ENCODE assay signal across 27 mouse cellular contexts in genomic region chr15:60649252-60649651, GRCm38 (mm10).
"Had no signal": no experiment of that assay in that cellular context is flagged by ENCODE, and none has a peak within 500 bp of the region (broad histone marks: within the 10 kb centered on the region; RNA-seq: fewer than 3 reads in every experiment).

No protein-coding gene starts in this region.

- ATAC-seq: hindbrain, embryonic 16.5 days; inflammation-experienced regulatory T-cells, adult 6 months; intestine, embryonic 15.5 days; intestine, postnatal 0 days; liver, postnatal 0 days had no signal

- H3K9ac ChIP-seq: heart, embryonic 12.5 days; hindbrain, embryonic 12.5 days; hindbrain, embryonic 14.5 days; intestine, embryonic 15.5 days; limb, embryonic 12.5 days; liver, embryonic 13.5 days; liver, embryonic 15.5 days; liver, postnatal 0 days had no signal

- H3K27me3 ChIP-seq: heart, embryonic 12.5 days; hindbrain, embryonic 12.5 days; intestine, embryonic 15.5 days; limb, embryonic 12.5 days; liver, embryonic 13.5 days; liver, embryonic 15.5 days had no signal

- H3K27ac ChIP-seq: heart, embryonic 10.5 days; hindbrain, embryonic 10.5 days; hindbrain, embryonic 12.5 days; hindbrain, embryonic 14.5 days; intestine, embryonic 15.5 days; layer of hippocampus, adult 2 months; limb, embryonic 12.5 days; liver, embryonic 13.5 days; liver, embryonic 15.5 days had no signal

- H3K4me3 ChIP-seq: heart, embryonic 10.5 days; heart, embryonic 12.5 days; hindbrain, embryonic 10.5 days; hindbrain, embryonic 12.5 days; intestine, embryonic 15.5 days; layer of hippocampus, adult 2 months; limb, embryonic 10.5 days; limb, embryonic 12.5 days; liver, embryonic 13.5 days; liver, embryonic 15.5 days had no signal

- H3K4me1 ChIP-seq: heart, embryonic 10.5 days; heart, embryonic 12.5 days; hindbrain, embryonic 10.5 days; hindbrain, embryonic 12.5 days; intestine, embryonic 15.5 days; liver, embryonic 13.5 days; liver, embryonic 15.5 days had no signal

- H3K4me2 ChIP-seq: heart, embryonic 12.5 days; hindbrain, embryonic 12.5 days; hindbrain, embryonic 14.5 days; intestine, embryonic 15.5 days; limb, embryonic 12.5 days; liver, embryonic 11.5 days; liver, embryonic 13.5 days; liver, embryonic 15.5 days had no signal

- H3K9me3 ChIP-seq: heart, embryonic 10.5 days; heart, embryonic 12.5 days; hindbrain, embryonic 10.5 days; hindbrain, embryonic 12.5 days; intestine, embryonic 15.5 days; limb, embryonic 10.5 days; limb, embryonic 12.5 days; liver, embryonic 13.5 days; liver, embryonic 15.5 days had no signal

- DNase-seq: gastrocnemius, postnatal 10 days; gastrocnemius, postnatal 25 days; heart, adult 18-20 months; heart, postnatal 10 days; heart, postnatal 4 days; kidney, adult 18-20 months; kidney, adult 8-10 months; kidney, postnatal 10 days; kidney, postnatal 25 days; kidney, postnatal 4 days; liver; liver, embryonic 13.5 days; liver, postnatal 0 days had no signal

- H3K36me3 ChIP-seq: heart, embryonic 10.5 days; heart, embryonic 12.5 days; hindbrain, embryonic 10.5 days; hindbrain, embryonic 12.5 days; intestine, embryonic 15.5 days; limb, embryonic 10.5 days; limb, embryonic 12.5 days; liver, embryonic 13.5 days; liver, embryonic 15.5 days had no signal
